Mouse (Mus musculus) forebrain, embryonic 16.5 days (tissue): ENCODE results near the gene Ubr2. TPM values are rescaled to one million over a fixed set of nuclear protein-coding genes. Genes with fewer than 3 reads are reported as not detected.

Source experiments
- ATAC-seq: fragments of 200-750 bp; cut with Nextera tagmentation; 2 replicates; pipeline ENCODE4 v1.8.0; 2017; ENCODE audit warnings: mild to moderate bottlenecking, moderate library complexity
- H3K27ac ChIP-seq: fragments of 300-500 bp; sonication (generic); 2 replicates; pipeline ENCODE4 v1.5.1; 2014; ENCODE audit warnings: low read length, control low read depth
- H3K27me3 ChIP-seq: fragments of 300-500 bp; sonication (generic); replicated peaks from 2 replicates; pipeline ENCODE4 v1.6.1; 2014; ENCODE audit warnings: low read length; ENCODE audit not compliant: control insufficient read depth, insufficient read depth
- H3K36me3 ChIP-seq: fragments of 300-500 bp; sonication (generic); 2 replicates; pipeline ENCODE4 v1.6.1; 2014; ENCODE audit not compliant: control insufficient read depth, insufficient read depth
- H3K4me1 ChIP-seq: fragments of 300-500 bp; sonication (generic); replicated peaks from 2 replicates; pipeline ENCODE4 v1.6.1; 2014; ENCODE audit warnings: low read length; ENCODE audit not compliant: control insufficient read depth, insufficient read depth
- H3K4me2 ChIP-seq: fragments of 300-500 bp; sonication (generic); 2 replicates; pipeline ENCODE4 v1.6.1; 2014; ENCODE audit warnings: mild to moderate bottlenecking, low read length, control low read depth
- H3K4me3 ChIP-seq: fragments of 300-500 bp; sonication (generic); replicated peaks from 2 replicates; pipeline ENCODE4 v1.5.1; 2014; ENCODE audit warnings: mild to moderate bottlenecking, low read length, control low read depth
- H3K9ac ChIP-seq: fragments of 300-500 bp; sonication (generic); replicated peaks from 2 replicates; pipeline ENCODE4 v1.6.1; 2014; ENCODE audit warnings: low read depth, low read length, control low read depth
- H3K9me3 ChIP-seq: fragments of 300-500 bp; sonication (generic); 2 replicates; pipeline ENCODE4 v1.6.1; 2016; ENCODE audit warnings: low read length; ENCODE audit not compliant: control insufficient read depth
- WGBS: fragments of 180-500 bp; shearing (Covaris S2); extraction: QIAGEN DNeasy Blood & Tissue Kit; methylation state at CpG from one replicate; pipeline ENCODE4 v1.1.7; 2014; 5-methylcytosine and 5-hydroxymethylcytosine counted together
- polyA plus RNA-seq: library from polyadenylated mRNA; unstranded; fragments of >200 nt; fragmentation: Nextera tagmentation; extraction: Ambion mirVana; gene quantifications from 2 replicates; pipeline ENCODE4 v1.2.1, GENCODE M21; 2015

Gene Ubr2
- polyA plus RNA-seq, 1 experiment from 2014 or later = 16.0 TPM

GRCm38 (mm10) chr17:47009016-47009415 is 1.3 kb downstream of the Ubr2 start:
- no peaks in the 10 kb centered on the region for H3K9me3 ChIP-seq
- peak overlapping the region; percentile 93 for H3K4me2 ChIP-seq
- peaks cover 22% of the 10 kb centered on the region for H3K4me1 ChIP-seq
- H3K36me3 ChIP-seq = no peaks in the 10 kb centered on the region
- WGBS = 28% methylated on average over 6 of the region's 6 CpGs
- ATAC-seq = no peak
- H3K9ac ChIP-seq = peak overlapping the region; percentile 96
- H3K27ac ChIP-seq = no peak overlapping the region
- H3K4me3 ChIP-seq = peak overlapping the region; percentile 88
- no peaks in the 10 kb centered on the region; the same call in 1 of the 2 replicates for H3K27me3 ChIP-seq

GRCm38 (mm10) chr17:47008506-47008905 is 1.9 kb downstream of the Ubr2 start:
- peaks cover 22% of the 10 kb centered on the region for H3K4me1 ChIP-seq
- ATAC-seq = no peak
- H3K4me2 ChIP-seq = peak overlapping the region; percentile 93
- no peak overlapping the region for H3K27ac ChIP-seq
- H3K9ac ChIP-seq = no peak overlapping the region
- H3K36me3 ChIP-seq = no peaks in the 10 kb centered on the region
- H3K27me3 ChIP-seq = no peaks in the 10 kb centered on the region; the same call in 1 of the 2 replicates
- no peaks in the 10 kb centered on the region for H3K9me3 ChIP-seq
- H3K4me3 ChIP-seq = no peak overlapping the region
- WGBS = 63% methylated on average over 8 of the region's 8 CpGs

- no peak overlapping the region for H3K27ac ChIP-seq
- no peak for ATAC-seq
- no peak overlapping the region for H3K9ac ChIP-seq
- no peaks in the 10 kb centered on the region for H3K36me3 ChIP-seq
- H3K4me1 ChIP-seq = peaks cover 22% of the 10 kb centered on the region
- H3K4me3 ChIP-seq = no peak overlapping the region
- H3K4me2 ChIP-seq = no peak overlapping the region
- H3K27me3 ChIP-seq = no peaks in the 10 kb centered on the region; the same call in 1 of the 2 replicates
- no peaks in the 10 kb centered on the region for H3K9me3 ChIP-seq
- WGBS = 82% methylated on average over 9 of the region's 9 CpGs
These were observed 3.6 kb downstream of the Ubr2 start for GRCm38 (mm10) chr17:47006741-47007140.

GRCm38 (mm10) chr17:47005741-47006405 is 4.5 kb downstream of the Ubr2 start:
- Histone ChIP-seq H3K27ac (no peak overlapping the region), H3K4me1 (peaks cover 20% of the 10 kb centered on the region), H3K9me3 (no peaks in the 10 kb centered on the region), H3K4me3 (no peak overlapping the region), H3K4me2 (no peak overlapping the region), H3K36me3 (no peaks in the 10 kb centered on the region), H3K27me3 (no peaks in the 10 kb centered on the region), H3K9ac (no peak overlapping the region)
- WGBS = 73% methylated on average over 7 of the region's 7 CpGs
- no peak for ATAC-seq

GRCm38 (mm10) chr17:47003305-47003704 is 7.1 kb downstream of the Ubr2 start:
- Histone ChIP-seq H3K4me3 (no peak overlapping the region), H3K27ac (no peak overlapping the region), H3K27me3 (no peaks in the 10 kb centered on the region), H3K36me3 (peaks cover 14% of the 10 kb centered on the region), H3K9me3 (no peaks in the 10 kb centered on the region), H3K4me2 (no peak overlapping the region), H3K9ac (no peak overlapping the region), H3K4me1 (peaks cover 7% of the 10 kb centered on the region)
- 87% methylated on average over 8 of the region's 8 CpGs for WGBS
- no peak for ATAC-seq

GRCm38 (mm10) chr17:47002401-47002800 is 8.0 kb downstream of the Ubr2 start:
- Histone ChIP-seq H3K27me3 (no peaks in the 10 kb centered on the region), H3K4me3 (no peak overlapping the region), H3K9me3 (no peaks in the 10 kb centered on the region), H3K27ac (no peak overlapping the region), H3K4me2 (no peak overlapping the region), H3K36me3 (peaks cover 18% of the 10 kb centered on the region), H3K4me1 (peaks cover 5% of the 10 kb centered on the region), H3K9ac (no peak overlapping the region)
- WGBS = 87% methylated on average over 5 of the region's 5 CpGs
- ATAC-seq = no peak

- no peaks in the 10 kb centered on the region for H3K4me1 ChIP-seq
- no peak for ATAC-seq
- WGBS = 96% methylated on average over 4 of the region's 4 CpGs
These were observed 11.5 kb downstream of the Ubr2 start for GRCm38 (mm10) chr17:46998840-46999239.

GRCm38 (mm10) chr17:46996484-46996883 is 13.9 kb downstream of the Ubr2 start:
- no peak for ATAC-seq
- H3K27me3 ChIP-seq = no peaks in the 10 kb centered on the region
- H3K4me3 ChIP-seq = no peak overlapping the region
- no peaks in the 10 kb centered on the region for H3K9me3 ChIP-seq
- H3K4me1 ChIP-seq = no peaks in the 10 kb centered on the region
- 87% methylated on average over 7 of the region's 7 CpGs for WGBS
- no peak overlapping the region for H3K4me2 ChIP-seq
- H3K36me3 ChIP-seq = peaks cover 22% of the 10 kb centered on the region
- H3K27ac ChIP-seq = no peak overlapping the region
- no peak overlapping the region for H3K9ac ChIP-seq

More at GRCm38 (mm10) chr17:46998840-46999239, 11.5 kb downstream of the Ubr2 start:
- Histone ChIP-seq H3K4me2 (no peak overlapping the region), H3K9me3 (no peaks in the 10 kb centered on the region), H3K9ac (no peak overlapping the region), H3K4me3 (no peak overlapping the region), H3K27me3 (no peaks in the 10 kb centered on the region), H3K27ac (no peak overlapping the region), H3K36me3 (peaks cover 18% of the 10 kb centered on the region)

- Histone ChIP-seq H3K27me3 (no peaks in the 10 kb centered on the region), H3K4me2 (no peak overlapping the region), H3K36me3 (peaks cover 25% of the 10 kb centered on the region), H3K4me1 (no peaks in the 10 kb centered on the region), H3K4me3 (no peak overlapping the region), H3K27ac (no peak overlapping the region), H3K9me3 (no peaks in the 10 kb centered on the region), H3K9ac (no peak overlapping the region)
- WGBS = 82% methylated on average over 3 of the region's 3 CpGs
- no peak for ATAC-seq
These were observed 14.7 kb downstream of the Ubr2 start for GRCm38 (mm10) chr17:46995621-46996020.
